Mouse (Mus musculus) limb, embryonic 11.5 days (tissue): ENCODE measurements around the gene Mcpt1. TPM values are rescaled to one million over a fixed set of nuclear protein-coding genes. Genes with fewer than 3 reads are reported as not detected.
"Not testable (repeated sequence)": the region's sequence is repeated elsewhere in the genome, so short reads cannot be mapped to it uniquely, and the experiment has no call there.

Experiments
- ATAC-seq: fragments of 200-750 bp; cut with Nextera tagmentation; 2 replicates; pipeline ENCODE4 v1.8.0; 2017; ENCODE audit warnings: low read depth; ENCODE audit not compliant: insufficient number of reproducible peaks, low FRiP score, low TSS enrichment
- DNase-seq: peaks from one replicate; pipeline ENCODE4 v3.0.0-alpha.2; 2015; ENCODE audit warnings: low spot score
- H3K27ac ChIP-seq: fragments of 300-500 bp; sonication (generic); replicated peaks from 2 replicates; pipeline ENCODE4 v1.5.1; 2014; ENCODE audit warnings: low read depth, mild to moderate bottlenecking, low read length
- H3K27me3 ChIP-seq: fragments of 300-500 bp; sonication (generic); 2 replicates; pipeline ENCODE4 v1.6.1; 2014; ENCODE audit warnings: mild to moderate bottlenecking, low read length, mixed read lengths; ENCODE audit not compliant: control insufficient read depth, insufficient read depth
- H3K36me3 ChIP-seq: fragments of 300-500 bp; sonication (generic); 2 replicates; pipeline ENCODE4 v1.6.1; 2014; ENCODE audit warnings: mild to moderate bottlenecking, low read length, moderate library complexity, mixed read lengths; ENCODE audit not compliant: control insufficient read depth, insufficient read depth
- H3K4me1 ChIP-seq: fragments of 300-500 bp; sonication (generic); 2 replicates; pipeline ENCODE4 v1.6.1; 2014; ENCODE audit warnings: low read length, mixed read lengths; ENCODE audit not compliant: control insufficient read depth, insufficient read depth
- H3K4me2 ChIP-seq: fragments of 300-500 bp; sonication (generic); 2 replicates; pipeline ENCODE4 v1.6.1; 2014; ENCODE audit warnings: low read depth, mild to moderate bottlenecking, moderate library complexity; ENCODE audit not compliant: severe bottlenecking
- H3K4me3 ChIP-seq: fragments of 300-500 bp; sonication (generic); 2 replicates; pipeline ENCODE4 v1.5.1; 2014; ENCODE audit warnings: low read depth, low read length
- H3K9ac ChIP-seq: fragments of 300-500 bp; sonication (generic); 2 replicates; pipeline ENCODE4 v1.6.1; 2014; ENCODE audit warnings: mild to moderate bottlenecking, low read length
- H3K9me3 ChIP-seq: fragments of 300-500 bp; sonication (generic); 2 replicates; pipeline ENCODE4 v1.6.1; 2016; ENCODE audit warnings: low read length; ENCODE audit not compliant: control insufficient read depth
- WGBS: fragments of 180-500 bp; shearing (Covaris S2); extraction: QIAGEN DNeasy Blood & Tissue Kit; methylation state at CpG from one replicate; pipeline ENCODE4 v1.1.7; 2014; 5-methylcytosine and 5-hydroxymethylcytosine counted together
- polyA plus RNA-seq: library from polyadenylated mRNA; unstranded; fragments of >200 nt; fragmentation: Nextera tagmentation; extraction: Ambion mirVana; gene quantifications from 2 replicates; pipeline ENCODE4 v1.2.1, GENCODE M21; 2014

Mcpt1 gene
- polyA plus RNA-seq, 1 experiment from 2014 or later: not detected

GRCm38 (mm10) chr14:56055408-56055807 is 37.6 kb downstream of the Mcpt1 start:
- Histone ChIP-seq H3K9me3 (no peaks in the 10 kb centered on the region), H3K4me2 (no peak overlapping the region), H3K27ac (no peak overlapping the region), H3K4me3 (no peak overlapping the region), H3K9ac (no peak overlapping the region), H3K4me1 (no peaks in the 10 kb centered on the region), H3K27me3 (no peaks in the 10 kb centered on the region), H3K36me3 (no peaks in the 10 kb centered on the region)
- WGBS: 80% methylated on average over 3 of the region's 3 CpGs
- DNase-seq: no peak
- no peak for ATAC-seq

- DNase-seq (no peak), ATAC-seq (no peak)
- no peaks in the 10 kb centered on the region for H3K36me3 ChIP-seq
- no peak overlapping the region for H3K27ac ChIP-seq
- 89% methylated on average over 4 of the region's 4 CpGs for WGBS
- no peak overlapping the region for H3K4me2 ChIP-seq
- H3K4me1 ChIP-seq: no peaks in the 10 kb centered on the region
- no peaks in the 10 kb centered on the region for H3K9me3 ChIP-seq
- no peak overlapping the region for H3K4me3 ChIP-seq
- no peaks in the 10 kb centered on the region for H3K27me3 ChIP-seq
- H3K9ac ChIP-seq: no peak overlapping the region
These were observed 40.0 kb downstream of the Mcpt1 start for GRCm38 (mm10) chr14:56057722-56058121.

GRCm38 (mm10) chr14:56062213-56062612 is 44.4 kb downstream of the Mcpt1 start, which contains the start of gene Mcpt4:
TSS of gene Mcpt4 (minus strand) at chr14:56062313.
- not testable (repeated sequence) for H3K27me3 ChIP-seq, H3K9ac ChIP-seq, H3K36me3 ChIP-seq, DNase-seq, ATAC-seq, H3K27ac ChIP-seq, H3K9me3 ChIP-seq, H3K4me2 ChIP-seq, H3K4me1 ChIP-seq, H3K4me3 ChIP-seq
- WGBS: 71% methylated on average over 3 of the region's 3 CpGs

Other genes starting within 250 kb of the Mcpt1 start
- gene Adcy4, start 233.9 kb upstream of the Mcpt1 start, polyA plus RNA-seq: 13.2 and 15.0 TPM in 2 replicates
- 26.3 and 30.8 TPM in 2 replicates for gene Ripk3, start 229.1 kb upstream of the Mcpt1 start, polyA plus RNA-seq
- gene Nfatc4, start 194.8 kb upstream of the Mcpt1 start, polyA plus RNA-seq: 105 and 106 TPM in 2 replicates
- 21.6 and 24.7 TPM in 2 replicates for gene Nynrin, start 164.0 kb upstream of the Mcpt1 start, polyA plus RNA-seq
- 0.11 and 0.27 TPM in 2 replicates for gene Cbln3, start 133.6 kb upstream of the Mcpt1 start, polyA plus RNA-seq
- gene Khnyn, start 133.0 kb upstream of the Mcpt1 start, polyA plus RNA-seq: 17.4 and 18.4 TPM in 2 replicates
- gene Sdr39u1, start 117.7 kb upstream of the Mcpt1 start, polyA plus RNA-seq: 67.2 and 70.2 TPM in 2 replicates
- gene Cma1, start 73.3 kb upstream of the Mcpt1 start, polyA plus RNA-seq: not detected in 2 replicates
- gene Cma2, start 67.0 kb upstream of the Mcpt1 start, polyA plus RNA-seq: not detected in 2 replicates
- not detected in 2 replicates for gene Mcpt9, start 12.5 kb downstream of the Mcpt1 start, polyA plus RNA-seq
- gene Mcpt2, start 24.1 kb downstream of the Mcpt1 start, polyA plus RNA-seq: not detected in 2 replicates
- gene Mcpt4, start 44.3 kb downstream of the Mcpt1 start, polyA plus RNA-seq: not detected in 2 replicates
- not detected in 2 replicates for gene Mcpt8, start 67.3 kb downstream of the Mcpt1 start, polyA plus RNA-seq
- gene Ctsg, start 84.6 kb downstream of the Mcpt1 start, polyA plus RNA-seq: not detected in 2 replicates
- not detected in 2 replicates for gene Gzme, start 102.7 kb downstream of the Mcpt1 start, polyA plus RNA-seq
- not detected in 2 replicates for gene Gzmd, start 114.6 kb downstream of the Mcpt1 start, polyA plus RNA-seq
- gene Gzmg, start 141.6 kb downstream of the Mcpt1 start, polyA plus RNA-seq: not detected in 2 replicates
- gene Gzmn, start 156.6 kb downstream of the Mcpt1 start, polyA plus RNA-seq: not detected in 2 replicates
- gene Gzmf, start 193.4 kb downstream of the Mcpt1 start, polyA plus RNA-seq: not detected in 2 replicates
- not detected in 2 replicates for gene Gzmc, start 216.7 kb downstream of the Mcpt1 start, polyA plus RNA-seq
- gene Gzmb, start 244.3 kb downstream of the Mcpt1 start, polyA plus RNA-seq: not detected in 2 replicates